Mouse (Mus musculus): ENCODE measurements around the gene Tmem212. TPM values are rescaled to one million over a fixed set of nuclear protein-coding genes. Genes with fewer than 3 reads are reported as not detected.

Tmem212 gene
- total RNA-seq (2023): not detected in 2 replicates

DNA sequence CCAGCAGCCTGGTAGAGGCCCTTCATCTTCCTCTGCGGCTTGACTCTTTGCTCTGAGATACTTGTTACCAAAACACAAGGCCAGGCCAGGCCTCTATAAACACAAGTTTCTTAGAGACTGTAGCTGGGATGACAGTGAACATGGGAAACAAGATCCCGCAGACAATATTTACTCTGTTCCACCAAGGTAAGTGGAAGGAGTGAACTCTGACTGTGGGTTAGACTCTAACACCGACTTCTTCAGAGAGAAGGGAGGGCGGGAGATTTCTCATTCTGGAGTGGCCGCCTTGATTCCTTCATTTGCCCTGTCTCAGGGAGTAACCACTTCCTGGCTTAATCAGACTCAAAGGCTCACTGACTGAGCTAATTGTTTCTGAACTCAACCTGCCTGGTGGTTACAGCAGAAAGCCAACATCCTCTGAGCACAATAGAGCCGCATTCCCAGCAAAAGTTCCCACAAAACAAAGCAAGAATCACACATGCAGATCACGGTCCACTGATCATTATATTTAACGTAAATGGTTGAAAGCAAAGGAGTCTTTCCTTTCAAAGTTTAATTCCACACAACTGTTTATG is at the start of gene Tmem212:
Gene Tmem212, minus strand, starts transcription at position 51 of the 575 bp plus-strand sequence.

DNA sequence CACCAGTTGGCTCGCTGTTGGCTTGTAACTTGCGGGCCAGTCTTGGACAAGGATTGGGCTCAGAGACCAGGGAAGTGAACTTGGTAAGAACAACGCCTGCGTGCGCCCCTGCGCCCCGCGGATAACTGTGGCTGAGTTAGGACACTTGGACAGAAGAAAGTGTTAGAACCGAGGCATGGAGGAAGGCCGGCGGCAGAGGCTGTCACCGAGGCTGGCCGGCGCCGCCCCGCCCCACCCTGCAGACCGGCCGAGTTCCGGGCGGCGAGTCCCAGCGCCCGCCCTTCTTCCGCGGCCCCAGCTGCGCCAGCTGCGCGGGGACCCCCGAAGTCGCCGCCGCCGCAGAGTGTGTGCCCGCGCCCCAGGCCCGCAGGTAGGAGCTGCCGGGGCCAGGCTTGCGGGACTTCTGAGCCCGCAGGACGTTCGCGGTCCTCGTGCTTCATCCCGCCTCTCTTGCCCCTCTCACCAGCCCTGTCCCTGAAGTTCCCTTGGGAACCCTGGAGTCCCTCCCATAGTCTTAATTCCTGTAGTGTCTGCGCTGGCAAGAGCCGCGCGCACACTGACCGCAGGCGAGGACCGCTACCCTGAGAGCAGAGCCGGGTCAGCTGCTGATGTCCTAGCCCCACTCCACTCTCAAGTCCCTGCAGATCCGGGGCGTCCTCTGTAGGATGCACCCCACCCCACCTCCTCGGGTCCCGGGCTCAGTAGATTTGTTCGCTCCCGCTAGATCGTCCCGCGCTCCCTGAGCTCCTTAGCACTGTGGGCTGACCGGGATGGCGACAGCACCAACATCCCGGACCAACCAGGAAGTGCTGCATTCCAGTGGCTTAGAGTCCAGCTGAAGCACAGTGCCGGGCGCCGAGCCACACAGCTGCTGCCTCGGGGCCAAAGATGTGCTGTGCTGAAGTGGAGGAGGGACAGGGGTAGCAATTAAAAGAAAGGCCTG is 42.5 kb upstream of the Tmem212 start, which contains the start of gene Pld1:
Gene Pld1, plus strand, starts transcription at position 315 of the 943 bp plus-strand sequence.

Other genes with a start within 250 kb of the Tmem212 start
- 38.2 and 44.4 TPM in 2 replicates for gene Fndc3b, start 185.1 kb downstream of the Tmem212 start, total RNA-seq (2023)
- gene Pld1, start 42.3 kb upstream of the Tmem212 start, total RNA-seq (2023): 45.4 and 68.5 TPM in 2 replicates

All from neutrophil, adult 65 days (primary cell).